Mouse (Mus musculus) natural killer cell, adult 2 months (primary cell): Measurements from ENCODE around the gene Lrrc29.
A peak's percentile ranks its signal among the peaks of the same experiment; 100 is the strongest.

Experiments used
- DNase-seq, 2 experiments: peaks; one replicate each; pipeline ENCODE4 v3.0.0; 2022; ENCODE audit warnings: low spot score in 2 of 2

The Lrrc29 gene

DNA sequence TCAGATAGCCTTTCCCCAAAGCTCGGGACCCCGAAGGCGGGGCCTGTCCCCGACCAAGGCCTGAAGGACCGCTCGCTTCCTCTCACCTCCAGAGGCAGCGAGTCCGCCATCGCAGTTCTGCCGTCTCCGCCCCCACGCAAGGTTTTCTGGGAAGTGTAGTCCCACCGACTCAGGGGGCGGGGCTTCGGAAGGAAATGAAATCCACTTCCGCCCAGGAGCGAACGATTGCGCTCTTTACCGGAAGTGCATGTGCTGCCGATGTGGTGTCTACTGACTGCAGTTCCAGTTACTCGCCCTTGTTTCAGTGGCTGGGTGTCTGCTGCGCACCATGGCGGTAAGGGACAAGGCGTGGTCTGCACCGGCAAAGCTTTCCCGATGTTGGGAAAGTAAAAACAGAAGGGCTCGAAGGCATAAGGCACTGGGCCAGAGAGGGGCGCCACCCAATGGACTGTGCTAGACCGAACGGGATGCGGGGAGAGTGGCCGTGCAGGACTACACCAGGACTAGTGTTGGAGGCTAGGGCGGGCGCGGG is at the start of gene Lrrc29, which contains the start of gene Tmem208:
Gene Lrrc29 (minus strand): TSS at position 138 of the 532 bp plus-strand sequence.
Gene Tmem208 (plus strand): TSS at position 214 of the 532 bp plus-strand sequence.
- DNase-seq = peak; percentile 94 to 95

DNA sequence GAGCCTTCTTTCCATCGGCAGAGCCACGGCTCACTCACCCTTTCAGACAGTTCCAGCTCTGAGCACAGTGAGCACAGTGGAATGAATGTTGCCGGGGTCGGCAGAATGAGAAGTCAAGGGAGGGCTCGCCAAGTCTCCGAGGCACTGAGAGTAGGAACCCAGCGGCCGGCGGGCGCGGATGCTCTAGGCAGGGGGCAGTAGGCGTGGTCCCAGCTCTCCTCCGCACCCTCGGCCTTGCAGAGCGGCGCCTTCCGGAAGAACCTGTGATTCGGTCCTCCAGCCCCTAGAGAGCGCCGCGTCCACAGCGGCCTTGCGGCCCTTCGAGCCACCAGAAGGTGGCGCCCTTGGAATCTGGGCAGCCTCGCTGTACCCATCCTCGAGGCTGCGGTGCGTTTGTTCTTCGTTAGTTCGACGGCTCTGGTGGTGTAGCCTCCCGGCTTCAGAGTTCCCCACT is 48.5 kb upstream of the Lrrc29 start:
- peak; percentile 14 to 48 for DNase-seq

DNA sequence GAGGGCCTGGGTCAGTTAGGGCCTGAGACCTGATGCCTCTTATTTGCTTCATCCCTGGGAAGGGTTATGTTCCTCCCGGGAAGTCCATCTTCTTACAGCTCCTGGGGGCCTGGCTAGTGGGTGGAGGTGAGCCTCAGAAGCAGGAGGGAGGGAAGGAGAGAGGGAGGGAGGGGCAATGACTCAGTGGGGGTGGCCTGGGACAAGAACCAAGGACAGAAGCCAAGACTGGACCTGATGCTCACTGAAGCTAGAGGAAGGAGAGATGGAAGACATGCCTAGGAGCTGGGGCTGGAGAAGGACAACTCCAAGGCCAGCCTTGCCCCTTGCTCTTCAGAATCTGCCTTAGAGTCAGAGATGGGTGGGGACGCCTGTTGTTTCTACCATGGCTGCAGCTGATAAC is 47.0 kb upstream of the Lrrc29 start, which contains the start of gene Plekhg4:
Gene Plekhg4 (plus strand): TSS at position 243 of the 400 bp plus-strand sequence.
- DNase-seq = no peak

DNA sequence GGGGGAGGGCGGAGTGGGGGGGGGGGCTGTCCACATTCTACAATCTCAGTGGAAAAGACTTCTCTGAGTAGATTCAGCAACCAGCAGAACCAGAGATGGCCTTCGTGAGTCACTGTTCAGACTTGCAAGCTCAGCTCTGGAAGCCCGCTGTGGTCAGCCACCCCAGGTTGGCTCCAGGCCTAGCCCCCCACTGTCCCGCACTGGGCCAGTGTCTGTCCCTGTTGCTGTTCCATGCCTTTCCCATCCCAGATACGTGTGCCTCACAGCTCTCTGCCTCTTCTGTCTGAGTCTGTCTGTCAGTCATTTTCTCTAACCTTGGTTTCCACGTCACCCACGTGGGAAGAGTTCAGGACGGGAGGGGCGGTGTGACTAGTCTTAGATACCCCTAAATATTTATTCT is 46.4 kb upstream of the Lrrc29 start:
- no peak for DNase-seq

DNA sequence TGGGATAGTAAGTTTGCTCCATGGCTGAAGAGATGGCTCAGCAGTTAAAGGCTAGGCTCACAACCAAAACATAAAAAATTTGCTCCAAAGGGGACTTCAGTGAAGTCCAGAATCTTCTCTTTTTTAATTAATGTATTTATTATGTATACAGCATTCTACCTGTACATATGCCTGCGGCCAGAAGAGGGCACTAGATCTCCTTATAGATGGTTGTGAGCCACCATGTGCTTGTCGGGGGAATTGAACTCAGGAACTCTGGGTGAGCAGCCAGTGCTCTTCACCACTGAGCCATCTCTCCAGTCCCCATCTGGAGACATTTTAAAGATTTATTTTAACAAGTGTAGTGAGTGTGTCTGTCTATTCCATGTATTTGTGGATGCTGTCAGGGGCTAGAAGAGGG is 41.0 kb upstream of the Lrrc29 start:
- no peak for DNase-seq

DNA sequence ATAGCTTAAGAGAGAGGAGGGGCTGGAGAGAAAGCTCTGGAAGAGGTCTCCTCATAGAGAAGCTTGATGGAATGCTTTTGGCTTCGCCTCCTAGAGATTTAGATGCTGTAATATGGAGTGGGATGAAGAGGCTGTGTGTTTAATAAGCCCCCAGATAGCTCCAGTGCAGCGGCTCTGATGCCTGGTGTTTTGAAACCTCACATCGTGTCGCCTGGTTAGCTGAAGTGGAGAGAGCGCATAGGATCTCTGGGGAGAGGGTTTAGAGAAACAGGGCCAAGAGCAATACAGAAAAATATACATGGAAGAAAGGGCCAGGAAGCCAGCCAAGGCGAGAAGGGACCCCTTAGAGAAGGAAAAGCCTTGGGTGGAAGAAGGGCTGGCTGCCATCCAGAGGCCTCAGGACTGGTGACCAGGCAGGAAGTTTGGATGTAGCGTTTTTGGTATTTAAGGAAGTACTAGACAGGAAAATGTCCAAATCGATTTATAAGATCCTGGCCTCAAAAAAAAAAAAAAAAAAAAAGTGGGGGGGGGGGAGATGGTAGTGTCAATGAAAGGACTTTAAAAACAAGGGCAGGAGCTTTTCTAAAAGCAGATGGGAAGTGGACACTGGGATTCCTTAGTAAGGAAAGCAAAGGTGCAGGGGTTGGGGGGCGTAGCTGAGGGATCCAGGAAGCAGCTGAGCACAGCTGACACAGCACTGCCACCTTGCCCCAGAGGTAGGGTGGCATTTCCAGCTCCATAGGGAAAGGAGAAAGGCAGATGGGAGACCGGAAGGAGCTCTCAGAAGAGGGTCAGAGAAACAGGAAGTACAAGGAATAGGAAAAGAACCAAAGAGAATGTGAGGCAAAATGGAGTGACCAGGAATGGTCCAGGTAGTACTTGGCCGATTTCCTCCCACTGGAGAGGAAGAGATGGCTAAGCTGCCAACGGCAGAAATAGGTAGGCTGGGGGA is 35.9 kb upstream of the Lrrc29 start:
- no peak for DNase-seq

DNA sequence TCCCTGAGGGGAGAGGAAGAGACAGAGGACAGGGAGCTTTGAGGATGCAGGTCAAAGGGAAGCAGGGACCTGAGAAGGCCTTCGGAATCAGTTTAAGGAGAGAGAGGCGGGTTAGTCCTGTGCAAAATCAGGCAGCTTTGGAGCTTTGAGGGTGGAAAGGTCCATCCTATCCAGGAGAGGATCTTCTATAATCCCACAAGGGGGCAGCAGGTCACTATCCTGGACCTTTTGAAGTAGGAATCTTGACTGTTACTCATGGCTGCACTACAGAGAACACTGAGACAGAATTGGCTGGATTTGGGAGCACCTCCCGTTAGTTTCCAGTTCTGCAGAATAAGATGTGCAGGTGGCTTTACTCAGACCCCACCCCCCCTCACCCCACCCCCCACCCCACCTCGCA is 33.6 kb upstream of the Lrrc29 start:
- no peak for DNase-seq

DNA sequence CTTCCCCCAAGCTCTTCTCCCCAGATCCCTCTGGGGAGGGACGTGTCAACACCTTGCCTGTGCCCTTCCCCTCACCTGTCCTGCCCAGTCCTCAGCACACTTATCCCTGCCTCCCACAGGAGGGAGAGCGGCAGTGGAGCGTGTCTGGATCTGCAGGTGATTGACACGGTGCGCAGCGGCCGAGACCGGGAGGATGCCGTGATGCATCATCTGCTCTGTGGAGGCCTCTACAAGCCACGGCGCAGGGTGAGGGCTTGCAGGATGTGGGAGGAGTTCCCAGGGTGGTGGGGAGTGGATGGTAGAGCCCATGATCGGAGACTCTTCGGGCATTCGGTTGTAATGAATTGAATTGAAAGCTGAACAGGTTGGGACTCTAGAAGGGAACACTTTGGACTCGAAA is 33.1 kb upstream of the Lrrc29 start:
- DNase-seq = no peak

DNA sequence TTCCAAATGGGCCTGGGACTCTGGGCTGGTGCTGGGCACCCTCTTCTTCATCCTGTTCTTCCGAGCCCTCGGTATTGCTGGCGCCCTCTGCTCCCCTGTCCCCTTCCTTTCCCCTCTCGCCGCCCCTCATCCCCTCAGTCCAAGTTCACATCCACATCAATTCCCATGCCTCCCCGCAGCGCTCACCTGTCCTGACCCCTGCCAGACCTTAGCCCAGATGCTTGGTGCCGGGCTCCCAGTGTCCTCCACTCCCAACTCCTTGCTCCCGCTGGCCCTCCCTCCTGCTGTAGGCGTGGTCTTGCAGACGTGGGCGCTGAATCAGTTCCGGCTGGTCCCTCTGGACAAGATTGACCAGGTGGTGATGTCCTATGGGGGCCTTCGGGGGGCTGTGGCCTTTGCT is 30.6 kb upstream of the Lrrc29 start:
- no peak for DNase-seq

DNA sequence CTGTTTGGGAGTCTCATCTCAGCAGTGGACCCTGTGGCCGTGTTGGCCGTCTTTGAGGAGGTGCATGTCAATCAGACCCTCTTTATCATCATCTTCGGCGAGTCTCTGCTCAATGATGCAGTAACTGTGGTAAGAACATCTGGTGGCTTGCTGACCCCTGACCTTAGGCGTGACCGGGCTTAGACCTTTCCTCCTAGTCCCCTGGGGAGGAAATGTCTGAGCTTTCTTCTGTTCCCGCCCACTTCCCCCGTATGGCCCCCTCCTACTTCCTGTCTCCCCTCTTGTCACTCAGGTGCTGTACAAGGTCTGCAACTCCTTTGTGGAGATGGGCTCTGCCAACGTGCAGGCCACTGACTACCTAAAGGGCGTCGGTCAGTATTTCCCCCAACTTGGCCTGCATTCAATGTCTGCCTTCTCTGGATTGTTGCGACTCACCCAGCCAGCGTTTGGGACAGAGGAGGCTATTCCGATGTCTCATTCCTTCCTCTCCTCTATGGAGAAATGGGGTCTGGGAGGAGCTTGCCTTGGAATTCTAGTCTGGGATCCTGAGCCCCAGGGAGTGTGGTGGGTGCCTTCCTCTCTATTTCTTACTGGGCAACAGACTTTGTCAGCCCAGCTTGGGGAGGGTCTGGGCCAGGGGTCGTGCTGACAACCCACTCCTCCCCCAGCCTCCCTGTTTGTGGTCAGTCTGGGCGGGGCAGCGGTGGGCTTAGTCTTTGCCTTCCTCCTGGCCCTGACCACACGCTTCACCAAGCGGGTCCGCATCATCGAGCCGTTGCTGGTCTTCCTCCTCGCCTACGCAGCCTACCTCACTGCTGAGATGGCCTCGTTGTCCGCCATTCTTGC is 29.3 kb upstream of the Lrrc29 start:
- no peak for DNase-seq

DNA sequence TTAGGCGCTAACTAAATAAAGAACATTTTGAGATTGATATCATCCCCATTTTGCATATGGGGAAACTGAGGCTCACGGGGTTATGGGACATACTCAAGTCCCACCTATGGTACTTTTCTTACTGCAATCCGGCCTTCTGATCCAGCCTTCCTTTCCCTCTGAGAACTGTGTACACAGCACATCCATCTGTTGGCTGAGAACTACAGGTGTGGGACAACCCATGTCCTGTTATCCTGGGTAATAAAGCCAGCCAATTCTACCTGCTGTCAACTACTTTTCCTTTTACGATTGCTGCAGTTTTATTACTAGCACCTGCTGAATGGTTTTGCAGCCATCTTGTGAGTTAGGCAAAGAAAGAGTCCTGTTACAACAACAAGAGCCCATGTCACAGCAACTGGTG is 28.5 kb upstream of the Lrrc29 start:
- DNase-seq = no peak

DNA sequence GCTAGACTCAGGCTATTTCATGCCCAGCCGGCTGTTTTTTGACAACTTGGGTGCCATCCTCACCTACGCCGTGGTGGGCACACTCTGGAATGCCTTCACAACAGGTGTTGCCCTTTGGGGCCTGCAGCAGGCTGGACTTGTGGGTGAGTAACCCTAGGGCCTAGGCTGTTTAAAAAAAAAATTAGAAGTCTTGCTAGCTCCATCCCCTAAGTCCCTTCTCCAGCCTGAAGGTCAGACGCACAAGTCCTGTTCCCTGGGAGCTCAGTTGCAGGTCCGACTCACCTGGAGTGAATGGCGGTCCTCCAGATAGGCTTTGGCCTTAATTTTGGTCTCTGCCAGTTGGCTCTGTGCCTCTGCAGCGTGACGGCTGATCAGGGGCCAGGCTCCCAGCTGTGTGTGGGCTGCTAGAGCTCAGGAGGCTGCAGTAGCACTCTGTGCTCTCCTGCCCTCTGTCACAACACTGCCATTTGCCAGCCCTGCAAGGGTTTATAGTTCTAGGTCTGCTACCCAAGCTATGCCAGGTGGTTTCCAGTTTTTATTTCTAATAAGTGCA is 27.6 kb upstream of the Lrrc29 start:
- DNase-seq = no peak

DNA sequence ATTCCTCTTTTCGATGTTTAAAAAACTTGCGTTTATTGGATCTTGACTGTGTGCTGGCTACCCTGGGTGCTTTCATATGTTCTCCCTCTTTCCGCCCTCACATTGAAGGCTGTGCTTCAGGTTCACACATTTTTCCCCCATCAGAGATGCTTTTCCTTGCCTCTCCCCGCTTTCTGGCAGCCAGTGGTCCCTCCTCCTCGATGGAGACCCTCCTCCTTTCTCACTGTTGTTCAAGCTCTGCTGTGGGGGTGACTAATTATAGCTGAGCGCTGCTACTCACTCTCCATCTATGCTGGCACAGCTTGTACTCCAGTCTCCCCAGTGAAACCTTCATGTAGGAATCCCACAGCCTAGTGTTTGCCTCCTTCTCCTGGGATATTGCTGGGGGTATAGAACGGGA is 24.1 kb upstream of the Lrrc29 start:
- no peak for DNase-seq

DNA sequence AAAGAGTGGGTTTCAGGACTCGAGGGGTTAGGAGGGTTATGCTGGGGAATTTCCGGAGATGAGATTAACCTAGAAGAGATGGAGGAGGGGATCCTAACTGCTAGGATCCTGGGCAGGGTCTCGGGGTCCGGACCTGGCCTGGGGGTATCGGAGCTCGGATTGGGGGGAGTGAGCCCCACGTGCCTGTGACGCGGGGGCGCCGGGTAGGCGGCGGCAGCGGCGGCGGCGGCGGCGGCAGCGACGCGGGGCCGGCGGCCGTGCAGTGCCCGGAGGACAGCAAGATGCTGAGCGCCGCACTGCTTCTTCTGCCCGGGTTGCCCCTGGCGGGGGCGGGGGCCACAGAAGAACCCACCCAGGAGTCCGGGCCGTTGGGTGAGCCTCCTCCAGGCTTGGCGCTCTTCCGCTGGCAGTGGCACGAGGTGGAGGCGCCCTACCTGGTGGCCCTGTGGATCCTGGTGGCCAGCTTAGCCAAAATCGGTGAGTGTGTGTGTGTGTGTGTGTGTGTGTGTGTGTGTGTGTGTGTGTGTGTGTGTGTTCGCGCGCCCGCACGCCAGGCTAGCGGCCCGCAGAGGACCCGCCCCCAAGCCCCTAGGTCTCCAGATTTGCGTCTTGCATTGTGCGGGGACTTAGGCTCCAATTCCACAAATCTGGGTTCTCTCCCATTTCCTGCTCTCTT is 23.2 kb upstream of the Lrrc29 start:
- peak in 1 of 2 experiments; percentile 20 for DNase-seq

DNA sequence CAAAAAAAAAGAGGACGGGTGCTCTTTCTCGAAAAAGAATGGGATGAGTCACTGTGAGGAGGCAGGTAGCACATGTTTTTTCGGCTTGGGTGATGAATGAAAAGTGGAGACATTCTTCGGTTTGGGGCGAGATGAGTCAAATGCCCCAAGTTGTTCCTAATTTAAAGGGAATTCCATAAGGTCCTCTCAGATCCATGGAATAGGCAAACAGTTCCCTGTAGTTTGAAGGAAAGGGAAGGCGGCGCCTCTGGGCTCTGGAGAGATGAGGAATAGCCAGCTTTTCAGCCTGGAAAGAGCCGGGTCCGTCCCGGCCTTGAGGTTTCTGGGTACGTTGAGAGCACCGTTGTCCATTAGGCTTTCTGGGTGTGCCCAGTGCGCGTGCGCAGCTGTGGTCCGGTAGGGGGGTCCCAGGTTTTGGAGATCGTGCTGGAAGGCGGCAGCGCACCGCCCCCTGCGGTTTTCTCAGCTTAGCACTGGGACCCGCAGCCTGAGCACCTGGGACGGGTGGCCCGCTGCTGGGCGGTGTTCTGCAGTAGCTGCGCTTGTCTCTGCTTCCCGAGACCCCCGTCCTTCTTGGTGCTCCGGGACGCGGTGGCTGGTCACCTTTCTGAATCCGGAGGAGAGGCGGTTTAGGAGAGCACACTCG is 22.5 kb upstream of the Lrrc29 start, which contains the start of gene Slc9a5:
Gene Slc9a5 (plus strand): TSS at position 394 of the 646 bp plus-strand sequence.
- peak in 1 of 2 experiments; percentile 29 for DNase-seq

DNA sequence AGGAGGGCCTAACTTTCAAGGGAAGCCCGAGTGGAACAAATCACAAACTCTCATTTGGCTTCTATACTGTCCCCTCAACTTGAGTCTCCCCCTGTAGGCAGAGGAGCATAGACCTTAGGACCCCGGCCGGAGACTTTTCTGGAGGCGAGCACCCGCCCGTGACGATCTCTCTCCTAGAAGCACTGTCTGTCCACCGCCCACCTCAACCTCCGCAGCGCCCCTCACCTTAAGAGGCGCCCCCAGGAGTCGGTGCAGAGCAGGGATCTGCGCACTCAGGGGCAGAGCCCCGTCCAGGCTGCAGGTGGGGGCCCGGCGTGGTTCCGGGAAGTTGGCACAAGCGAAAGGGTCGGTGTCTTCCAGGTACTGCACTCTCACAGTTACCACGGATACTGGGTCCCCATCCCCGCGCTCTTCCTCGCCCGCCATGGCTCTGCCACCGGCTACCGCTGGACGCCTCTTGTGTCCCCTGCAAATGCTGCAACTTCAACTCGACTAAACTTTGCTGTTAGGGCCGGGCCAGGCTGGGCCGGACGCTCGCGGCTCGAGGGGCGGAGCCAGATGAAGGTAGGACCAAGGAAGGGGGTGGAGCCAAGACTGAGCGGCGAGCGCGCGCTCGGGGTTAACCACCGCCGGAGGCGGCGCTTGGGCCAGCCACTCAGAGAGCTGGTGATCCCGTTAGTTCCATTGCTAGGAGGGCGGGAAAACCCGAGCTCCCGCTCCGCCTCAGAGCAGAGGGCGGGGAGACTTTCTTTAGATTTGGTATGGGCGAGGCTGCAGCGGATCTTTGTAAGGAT is 21.5 kb upstream of the Lrrc29 start, which contains the start of gene Fhod1:
Gene Fhod1 (minus strand): TSS at position 526 of the 794 bp plus-strand sequence.
- DNase-seq = peak; percentile 85 to 86

DNA sequence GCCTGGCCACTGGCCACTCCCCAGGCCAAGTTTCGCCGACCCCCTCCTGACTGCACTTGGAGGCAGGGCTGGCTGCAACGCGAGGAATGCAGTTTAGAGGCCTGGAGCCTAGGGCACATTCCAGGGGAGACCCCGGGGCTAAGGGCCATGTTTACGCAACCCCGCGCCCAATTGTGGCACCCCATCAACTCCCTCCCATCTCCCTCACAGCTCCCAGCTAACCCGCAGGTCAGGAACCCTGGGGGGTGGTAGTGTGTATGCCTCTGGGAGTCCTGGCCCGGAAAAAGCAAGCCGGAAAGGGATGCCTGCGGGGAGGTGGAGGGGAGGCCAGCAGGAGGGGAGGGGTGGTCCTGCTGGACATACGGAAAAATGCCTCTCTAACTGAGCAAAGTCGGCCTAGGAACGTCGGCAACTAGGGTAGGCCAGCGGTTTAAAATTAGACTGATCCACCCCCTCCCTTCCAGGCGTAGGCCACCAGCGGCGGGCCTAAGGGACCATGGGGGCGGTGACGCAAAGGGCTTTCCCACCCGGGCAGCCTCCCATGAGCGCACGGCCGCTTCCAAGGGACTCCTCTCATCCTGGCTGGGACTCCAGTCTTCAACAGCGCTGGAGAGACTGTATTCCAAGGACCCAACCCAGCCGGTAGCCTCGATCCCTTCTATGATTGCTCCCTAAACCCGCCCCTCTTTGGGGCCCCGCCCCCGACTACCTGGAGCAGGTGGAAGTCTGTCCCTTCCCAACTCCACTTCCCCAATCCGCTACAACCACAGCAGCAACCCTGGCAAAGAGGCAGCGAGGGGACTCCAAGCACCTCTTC is 20.7 kb upstream of the Lrrc29 start:
- DNase-seq = peak in 1 of 2 experiments; percentile 12

DNA sequence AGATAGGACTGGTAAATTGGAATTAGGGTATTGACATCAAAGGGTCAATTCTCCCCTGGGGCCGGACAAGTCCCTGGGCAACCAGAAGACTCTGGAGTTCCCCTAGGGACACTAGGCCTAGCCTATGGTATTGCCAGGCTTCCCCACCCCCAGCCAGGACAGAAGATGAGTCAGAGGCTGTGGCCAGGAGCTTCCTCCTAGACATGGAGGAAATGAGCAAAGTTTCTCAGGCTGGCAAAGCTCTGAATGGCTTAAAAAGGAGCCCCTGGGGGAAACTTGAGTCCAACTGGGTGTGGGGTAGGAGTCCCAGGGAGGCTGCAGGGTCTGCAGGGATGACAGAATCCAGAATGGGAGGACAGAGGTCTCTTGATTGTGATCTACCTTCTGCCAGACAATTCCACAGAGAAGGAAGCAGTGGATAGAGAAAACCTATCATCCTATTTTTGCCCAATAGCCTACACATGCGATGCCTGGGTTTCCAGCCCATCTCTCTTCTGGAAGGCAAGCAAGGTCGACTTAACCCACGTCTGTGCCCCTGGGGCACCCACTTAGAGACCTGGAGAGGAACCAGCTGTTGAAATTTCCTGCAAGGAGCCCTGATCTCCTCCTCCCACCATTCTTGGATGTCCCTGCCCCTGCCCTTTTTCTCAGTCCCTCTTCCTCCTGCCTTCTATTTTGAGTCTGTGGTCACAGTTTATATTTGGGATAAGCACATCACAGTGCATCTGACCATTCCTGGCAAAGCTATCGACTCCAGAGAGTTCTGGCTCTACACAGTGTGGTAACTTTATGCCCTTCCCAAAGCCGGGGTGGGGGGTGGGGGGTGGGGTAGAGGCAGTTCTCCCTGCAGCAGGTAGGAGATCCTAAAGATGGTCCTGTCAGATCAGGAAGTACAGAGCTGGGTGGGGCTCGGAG is 19.2 kb upstream of the Lrrc29 start:
- no peak for DNase-seq
